Comparison of ENCODE assay signal across 16 mouse cellular contexts in genomic region chr9:71813565-71813964, GRCm38 (mm10).
"Had no signal": no experiment of that assay in that cellular context is flagged by ENCODE, and none has a peak within 500 bp of the region (broad histone marks: within the 10 kb centered on the region; RNA-seq: fewer than 3 reads in every experiment).

No protein-coding gene starts in this region.

- H3K9ac ChIP-seq: neural tube, embryonic 13.5 days; neural tube, embryonic 15.5 days; stomach, embryonic 15.5 days had no signal

- H3K27ac ChIP-seq: neural tube, embryonic 13.5 days; neural tube, embryonic 15.5 days; stomach, embryonic 15.5 days; stomach, postnatal 0 days had no signal

- H3K36me3 ChIP-seq: neural tube, embryonic 13.5 days; neural tube, embryonic 15.5 days; stomach, embryonic 15.5 days had no signal

- H3K4me3 ChIP-seq: neural tube, embryonic 13.5 days; neural tube, embryonic 15.5 days; stomach, embryonic 15.5 days had no signal

- DNase-seq: retina, postnatal 1 day; right cerebral cortex, adult 18-20 months; right cerebral cortex, postnatal 14 days; right cerebral cortex, postnatal 25 days; right cerebral cortex, postnatal 4 days; spleen, adult 18-20 months; thymus, adult 18-20 months; thymus, adult 2 months; thymus, postnatal 14 days; thymus, postnatal 25 days; thymus, postnatal 36 days; thymus, postnatal 4 days had no signal

- H3K27me3 ChIP-seq: neural tube, embryonic 13.5 days; neural tube, embryonic 15.5 days; stomach, embryonic 15.5 days had no signal

- H3K4me1 ChIP-seq: neural tube, embryonic 15.5 days; stomach, embryonic 15.5 days had no signal

- H3K9me3 ChIP-seq: neural tube, embryonic 13.5 days; neural tube, embryonic 15.5 days; stomach, embryonic 15.5 days had no signal

- H3K4me2 ChIP-seq: neural tube, embryonic 13.5 days; neural tube, embryonic 15.5 days; stomach, embryonic 15.5 days had no signal
